Mouse (Mus musculus) olfactory bulb, adult 2 months (tissue): ENCODE measurements around the gene Oit3.

Source experiments
- CTCF ChIP-seq: fragments of 200-500 bp; IDR thresholded peaks from 2 replicates; pipeline ENCODE4 v1.5.1; 2012; ENCODE audit warnings: low read depth, mild to moderate bottlenecking, low read length, moderate library complexity; ENCODE audit not compliant: insufficient read depth
- POLR2A ChIP-seq: fragments of 200-500 bp; IDR thresholded peaks from 2 replicates; pipeline ENCODE4 v1.6.1; 2012; ENCODE audit warnings: mild to moderate bottlenecking, low read depth, low read length, moderate library complexity; ENCODE audit not compliant: insufficient read depth

GRCm38 (mm10) chr10:59443212-59443611 lies 1.6 kb upstream of the Oit3 start:
- no peak for TF ChIP-seq CTCF
- no peak for TF ChIP-seq POLR2A
